Mouse (Mus musculus) liver, adult (tissue): ENCODE results near the gene Cd300ld.
"Not testable (repeated sequence)": the region's sequence is repeated elsewhere in the genome, so short reads cannot be mapped to it uniquely, and the experiment has no call there.

Experiments used
- GATA4 ChIP-seq: IDR thresholded peaks from 2 replicates; pipeline ENCODE4 v1.6.1; 2014; ENCODE audit warnings: mild to moderate bottlenecking, low read length; ENCODE audit not compliant: insufficient replicate concordance

Gene Cd300ld

DNA sequence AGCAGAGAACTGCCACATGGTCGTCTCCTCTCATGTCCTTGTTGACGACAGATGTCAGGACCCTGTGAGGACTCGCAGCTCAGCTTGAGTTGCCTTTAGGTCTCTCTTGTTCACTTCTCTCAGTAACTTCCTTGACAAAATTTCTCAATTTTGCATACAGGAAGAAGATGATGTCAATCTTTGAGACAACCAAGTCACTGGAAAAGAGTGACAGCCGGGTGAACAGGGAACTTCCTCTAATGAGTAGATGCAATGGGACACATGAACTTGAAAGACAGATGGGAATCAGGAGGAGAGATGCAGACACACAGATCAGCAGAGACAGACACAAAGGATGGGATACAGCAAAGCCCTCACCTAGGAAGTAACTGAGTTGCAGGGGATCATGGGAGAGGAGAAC, at the start of gene Cd300ld:
TSS of gene Cd300ld (minus strand) at position 130 of the 400 bp plus-strand sequence.
- no peak for TF ChIP-seq GATA4

DNA sequence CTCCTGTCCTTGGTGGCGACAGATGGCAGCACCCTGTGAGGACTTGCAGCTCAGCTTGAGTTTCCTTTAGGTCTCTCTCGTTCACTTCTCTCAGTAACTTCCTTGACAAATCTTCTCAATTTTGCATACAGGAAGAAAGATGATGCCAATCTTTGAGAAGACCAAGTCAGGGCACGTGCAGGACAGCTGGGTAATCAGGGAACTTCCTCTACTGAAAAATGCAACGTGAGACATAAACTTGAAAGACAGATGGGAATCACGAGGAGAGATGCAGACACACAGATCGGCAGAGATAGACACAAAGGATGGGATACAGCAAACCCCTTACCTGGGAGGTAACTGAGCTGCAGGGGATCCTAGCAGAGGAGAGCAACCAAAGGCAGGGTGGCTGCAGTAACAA, 47.9 kb upstream of the Cd300ld start, which contains the start of gene Cd300ld5:
TSS of gene Cd300ld5 (minus strand) at position 101 of the 400 bp plus-strand sequence.
- not testable (repeated sequence) for TF ChIP-seq GATA4

DNA sequence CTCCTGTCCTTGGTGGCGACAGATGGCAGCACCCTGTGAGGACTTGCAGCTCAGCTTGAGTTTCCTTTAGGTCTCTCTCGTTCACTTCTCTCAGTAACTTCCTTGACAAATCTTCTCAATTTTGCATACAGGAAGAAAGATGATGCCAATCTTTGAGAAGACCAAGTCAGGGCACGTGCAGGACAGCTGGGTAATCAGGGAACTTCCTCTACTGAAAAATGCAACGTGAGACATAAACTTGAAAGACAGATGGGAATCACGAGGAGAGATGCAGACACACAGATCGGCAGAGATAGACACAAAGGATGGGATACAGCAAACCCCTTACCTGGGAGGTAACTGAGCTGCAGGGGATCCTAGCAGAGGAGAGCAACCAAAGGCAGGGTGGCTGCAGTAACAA, 37.2 kb upstream of the Cd300ld start, which contains the start of gene Cd300ld4:
TSS of gene Cd300ld4 (minus strand) at position 101 of the 400 bp plus-strand sequence.
- TF ChIP-seq GATA4, result not testable (repeated sequence)

DNA sequence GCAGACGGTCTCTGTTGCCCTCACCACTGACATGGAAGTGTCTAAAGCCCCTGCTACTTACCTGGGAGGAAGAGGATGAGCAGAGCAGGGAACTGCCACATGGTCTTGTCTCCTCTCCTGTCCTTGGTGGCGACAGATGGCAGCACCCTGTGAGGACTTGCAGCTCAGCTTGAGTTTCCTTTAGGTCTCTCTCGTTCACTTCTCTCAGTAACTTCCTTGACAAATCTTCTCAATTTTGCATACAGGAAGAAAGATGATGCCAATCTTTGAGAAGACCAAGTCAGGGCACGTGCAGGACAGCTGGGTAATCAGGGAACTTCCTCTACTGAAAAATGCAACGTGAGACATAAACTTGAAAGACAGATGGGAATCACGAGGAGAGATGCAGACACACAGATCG, 26.4 kb upstream of the Cd300ld start, which contains the start of gene Cd300ld2:
TSS of gene Cd300ld2 (minus strand) at position 101 of the 400 bp plus-strand sequence.
- TF ChIP-seq GATA4, result not testable (repeated sequence)

DNA sequence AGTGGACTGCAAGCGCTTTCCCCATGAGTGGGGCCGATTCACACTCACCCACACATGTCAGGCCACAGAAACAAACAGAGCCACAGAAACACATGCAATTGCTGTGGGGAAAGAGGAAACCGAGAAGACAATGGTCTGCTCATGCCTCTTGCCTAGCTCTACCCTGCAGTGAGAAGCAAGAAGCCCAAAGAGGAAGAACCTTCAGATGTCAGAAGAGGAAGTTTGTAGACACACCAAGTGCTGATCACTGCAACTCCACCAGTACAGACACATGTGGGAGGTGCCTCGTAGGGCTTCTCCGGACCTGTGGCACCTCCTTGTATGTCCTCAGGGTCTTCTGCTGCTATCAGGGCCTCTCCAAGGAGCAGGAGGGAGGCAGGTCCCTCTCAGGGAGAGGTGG, 14.3 kb upstream of the Cd300ld start:
- no peak for TF ChIP-seq GATA4

DNA sequence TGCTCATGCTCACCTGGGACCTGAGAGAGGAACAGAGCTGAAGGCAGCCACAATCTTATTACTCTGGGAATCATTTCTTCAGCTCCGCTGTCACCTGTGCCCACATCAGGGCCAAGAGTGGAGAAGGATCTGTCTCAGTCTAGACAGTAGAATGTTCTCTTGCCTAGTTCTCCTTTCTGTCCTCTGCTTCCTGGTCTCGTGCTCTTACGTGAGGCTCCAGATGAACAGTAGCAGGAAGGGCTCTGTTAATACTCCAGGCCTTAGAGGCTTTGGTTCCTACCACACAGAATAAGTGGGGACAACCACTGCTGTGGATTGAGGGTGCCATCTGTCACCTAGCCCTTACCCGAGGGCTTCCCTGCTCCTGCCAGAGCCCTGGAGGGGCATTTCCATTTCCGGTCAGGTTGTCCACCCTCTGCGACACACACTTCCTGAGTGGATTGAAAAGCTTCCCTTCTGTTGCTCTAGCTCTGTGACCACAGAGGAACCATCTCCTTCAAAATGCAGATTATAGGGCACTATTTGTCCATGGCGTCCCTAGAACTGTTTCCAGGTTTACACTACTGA, 11.8 kb upstream of the Cd300ld start, which contains the start of gene Cd300c2:
TSS of gene Cd300c2 (minus strand) at position 407 of the 567 bp plus-strand sequence.
- no peak for TF ChIP-seq GATA4

DNA sequence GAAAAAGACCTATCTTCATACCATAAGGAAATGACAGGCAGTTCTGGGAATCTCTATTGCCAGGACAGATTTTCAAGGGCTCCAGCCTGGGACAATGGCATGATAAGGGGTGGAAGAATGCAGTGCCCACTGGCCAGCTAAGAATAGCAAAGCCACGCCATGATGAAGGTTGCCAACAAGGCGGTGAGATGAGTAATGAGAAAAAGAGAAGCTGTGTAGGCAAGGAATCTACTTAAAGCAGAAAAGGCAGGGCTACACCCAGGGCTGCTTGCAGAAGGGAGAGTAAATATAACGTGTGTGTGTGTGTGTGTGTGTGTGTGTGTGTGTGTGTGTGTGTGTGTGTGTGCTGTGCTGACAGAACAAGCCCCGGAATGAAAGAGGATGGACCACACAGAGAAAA, 7.9 kb downstream of the Cd300ld start:
- TF ChIP-seq GATA4, result no peak

DNA sequence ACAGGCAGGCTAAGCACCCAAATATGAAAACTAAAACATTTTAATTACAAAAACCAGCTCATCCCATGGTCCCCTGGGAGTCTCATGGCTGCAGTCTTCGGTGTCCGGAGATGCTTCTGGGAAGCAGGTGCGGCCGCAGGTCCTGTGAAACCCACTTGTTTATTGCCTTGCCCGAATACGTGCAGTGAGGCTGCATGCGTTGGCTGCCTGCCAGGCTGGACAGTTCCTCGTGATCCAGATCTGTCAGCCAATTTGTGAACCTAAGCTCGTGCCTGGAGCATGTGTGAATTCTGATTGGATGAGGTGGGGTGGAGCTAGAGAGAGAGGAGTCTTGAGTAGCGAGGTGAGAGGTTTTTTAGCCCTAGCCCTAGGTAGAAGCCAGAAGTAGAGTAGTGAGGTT, 17.0 kb downstream of the Cd300ld start:
- TF ChIP-seq GATA4, result no peak

DNA sequence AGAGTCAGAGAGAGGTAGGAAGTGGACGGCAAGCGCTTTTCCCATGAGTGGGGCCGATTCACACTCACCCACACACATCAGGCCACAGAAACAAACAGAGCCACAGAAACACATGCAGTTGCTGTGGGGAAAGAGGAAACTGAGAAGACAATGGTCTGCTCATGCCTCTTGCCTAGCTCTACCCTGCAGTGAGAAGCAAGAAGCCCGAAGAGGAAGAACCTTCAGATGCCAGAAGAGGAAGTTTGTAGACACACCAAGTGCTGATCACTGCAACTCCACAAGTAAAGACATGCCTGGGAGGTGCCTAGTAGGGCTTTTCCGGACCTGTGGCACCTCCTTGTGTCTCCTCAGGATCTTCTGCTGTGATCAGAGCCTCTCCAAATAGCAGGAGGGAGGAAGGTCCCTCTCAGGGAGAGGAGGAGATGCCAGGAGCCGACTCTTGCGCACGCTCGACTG, 20.9 kb downstream of the Cd300ld start, which contains the start of gene Cd300c:
TSS of gene Cd300c (minus strand) at position 406 of the 456 bp plus-strand sequence.
- no peak for TF ChIP-seq GATA4

DNA sequence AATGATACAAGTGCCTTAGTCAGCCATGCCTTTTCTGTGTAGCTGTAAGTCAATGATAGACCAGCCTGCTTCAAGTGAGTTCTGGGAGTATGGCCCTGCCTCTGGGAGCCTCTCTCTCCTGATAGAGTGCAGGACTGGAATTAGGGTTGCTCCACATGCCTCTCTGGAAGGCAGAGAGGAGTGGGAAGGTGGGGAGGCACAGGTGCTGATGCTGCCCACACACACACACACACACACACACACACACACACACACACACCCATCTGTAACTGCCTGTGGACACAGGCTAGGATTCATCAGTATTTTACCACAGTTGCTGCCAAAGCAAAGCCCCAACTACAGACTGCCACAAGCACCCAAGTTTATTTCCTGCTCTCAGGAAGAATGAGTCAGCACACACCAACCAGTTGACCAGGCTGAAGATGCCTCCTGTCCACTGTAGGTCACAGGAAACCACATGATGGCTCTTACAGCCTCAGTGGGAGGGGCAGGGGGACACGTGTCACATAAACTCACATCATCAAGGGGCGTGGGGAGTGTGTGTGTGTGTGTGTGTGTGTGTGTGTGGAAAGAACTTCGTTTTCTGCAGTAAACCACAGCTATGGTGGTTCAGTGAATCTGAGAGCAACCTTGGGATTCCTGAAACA, 24.4 kb downstream of the Cd300ld start:
- no peak for TF ChIP-seq GATA4

DNA sequence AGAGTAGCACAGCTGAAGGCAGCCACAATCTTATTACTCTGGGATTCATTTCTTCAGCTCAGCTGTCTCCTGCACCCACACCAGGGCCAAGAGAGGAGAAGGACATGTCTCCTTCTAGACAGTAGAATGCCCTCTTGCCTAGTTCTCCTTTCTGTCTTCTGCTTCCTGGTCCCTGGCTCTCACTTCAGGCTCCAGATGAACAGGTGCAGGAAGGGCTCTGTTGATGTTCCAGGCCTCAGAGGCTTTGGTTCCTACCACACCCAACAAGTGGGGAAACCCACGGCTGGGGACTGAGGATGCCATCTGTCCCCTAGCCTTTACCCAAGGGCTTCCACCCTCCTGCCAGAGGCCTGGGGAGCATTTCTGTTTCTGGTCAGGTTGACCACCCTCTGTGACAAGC, 29.4 kb downstream of the Cd300ld start:
- TF ChIP-seq GATA4, result no peak

DNA sequence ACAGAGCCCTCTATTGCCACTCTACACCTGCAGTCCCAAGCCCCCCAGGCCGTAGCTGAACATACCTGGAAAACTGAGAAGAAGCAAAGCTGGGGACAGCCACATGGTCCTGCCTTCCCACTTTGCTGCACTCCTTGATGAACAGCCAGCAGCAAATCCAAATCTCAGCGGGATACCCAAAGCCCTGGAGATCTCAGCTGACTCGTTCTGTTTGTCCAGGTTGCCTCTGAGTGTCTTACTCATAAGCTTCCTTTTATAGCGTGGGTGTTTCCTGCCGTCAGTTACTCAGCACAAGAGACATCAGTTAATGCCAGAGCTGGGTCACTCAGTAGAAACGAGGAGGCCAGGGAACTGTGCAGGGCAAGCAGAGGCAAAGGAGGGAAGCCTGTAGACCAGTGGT, 55.6 kb downstream of the Cd300ld start, which contains the start of gene Cd300lb:
TSS of gene Cd300lb (minus strand) at position 243 of the 400 bp plus-strand sequence.
- no peak for TF ChIP-seq GATA4

DNA sequence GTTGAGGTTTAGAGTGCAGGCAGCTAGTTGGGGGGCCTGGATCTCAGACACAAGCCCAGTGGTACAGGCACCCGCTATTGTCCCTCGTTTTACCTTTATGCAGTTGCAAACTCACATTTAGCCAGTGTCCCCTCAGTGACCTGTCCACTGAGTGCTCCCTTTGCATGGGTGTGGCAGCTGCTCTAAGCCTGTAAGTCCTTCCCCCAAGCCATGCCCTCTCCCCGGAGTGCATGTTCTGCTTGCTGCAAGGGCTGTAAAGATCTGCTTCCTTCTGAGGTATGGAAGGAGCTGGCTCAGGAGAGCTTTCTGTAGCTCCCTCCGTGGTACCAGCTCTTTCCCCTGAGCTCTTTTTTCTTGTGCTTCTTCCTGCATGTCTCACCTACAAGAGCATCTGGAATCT, 56.1 kb downstream of the Cd300ld start:
- no peak for TF ChIP-seq GATA4
